In the genomic region with DNA sequence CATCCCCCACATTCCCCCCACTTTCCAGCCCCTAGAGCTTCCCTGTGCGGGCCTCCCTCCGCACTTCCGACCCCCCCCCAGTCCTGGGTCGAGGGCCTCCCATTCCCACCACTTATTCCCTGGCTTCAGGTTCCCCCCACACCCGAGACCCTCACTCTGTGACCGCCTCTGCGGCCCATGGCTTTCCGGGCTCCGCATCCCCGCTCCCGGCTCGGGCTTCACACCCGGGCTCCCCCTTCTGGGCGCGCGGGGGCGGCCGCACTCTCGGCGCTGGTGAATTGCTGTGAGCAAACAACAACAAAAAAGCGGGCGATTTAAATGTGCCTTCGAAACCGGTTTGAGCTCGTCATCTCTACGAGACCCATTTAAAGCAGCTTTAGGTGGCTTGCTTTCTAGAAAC, we compare ENCODE assay signal across 8 mouse cellular contexts. TPM values are rescaled to one million over a fixed set of nuclear protein-coding genes. Genes with fewer than 3 reads are reported as not detected.
DNase-seq lines count a peak whose midpoint lies in the region; ATAC-seq and TF ChIP-seq lines count a peak whose summit lies in the region.

No protein-coding gene starts in this region.

- peak overlapping the region; percentile 95 for H3K4me2 ChIP-seq in lung, embryonic 15.5 days

- peaks cover 60% of the 10 kb centered on the region for H3K4me1 ChIP-seq in G1E (ENCODE audit: insufficient read depth, low read depth, low read length)
- 0 out of 2 replicates have a peak, but pooled peaks cover 4% of the 10 kb centered on the region for H3K4me1 ChIP-seq in lung, embryonic 15.5 days

- peaks cover 48% of the 10 kb centered on the region for H3K36me3 ChIP-seq in G1E (replicated peaks)
- no peaks in the 10 kb centered on the region for H3K36me3 ChIP-seq in lung, embryonic 15.5 days

- H3K4me3 ChIP-seq in G1E (ENCODE audit: low read depth, low read length), result peak overlapping the region; percentile 79
- peak overlapping the region; percentile 59 for H3K4me3 ChIP-seq in lung, embryonic 15.5 days

- DNase-seq in G1E (ENCODE audit: low spot score), result peak; percentile 66
- DNase-seq in cerebellum, adult 9-10 months, result peak; percentile 85
- peak; percentile 69 for DNase-seq in layer of hippocampus, adult 9-10 months (ENCODE audit: low spot score)
- DNase-seq in ovary, adult 18-20 months (ENCODE audit: low spot score), result peak; percentile 66
- DNase-seq in thymus, adult 18-20 months, result peak; percentile 77 to 81

- WGBS in lung, embryonic 15.5 days, result 0% methylated on average over 26 of the region's 26 CpGs

- H3K9me3 ChIP-seq in G1E (replicated peaks), result no peaks in the 10 kb centered on the region
- no peaks in the 10 kb centered on the region for H3K9me3 ChIP-seq in lung, embryonic 15.5 days

- H3K27ac ChIP-seq in lung, embryonic 15.5 days, result peak overlapping the region; percentile 76

- no peak for TF ChIP-seq CTCF in G1E (IDR thresholded peaks at IDR 0.05; ENCODE audit: low read depth, low read length)

- no peaks in the 10 kb centered on the region for H3K27me3 ChIP-seq in G1E (ENCODE audit: insufficient read depth, low read length)
- H3K27me3 ChIP-seq in lung, embryonic 15.5 days, result no peaks in the 10 kb centered on the region

- no peak for ATAC-seq in G1E (ENCODE audit: extremely low read depth, insufficient number of reproducible peaks, low FRiP score, poor library complexity, severe bottlenecking)
- peak; percentile 17; the same call in 1 of the 2 replicates for ATAC-seq in frontal cortex, adult (ENCODE audit: low TSS enrichment)
- peak; percentile 24; a peak in 3 of 4 replicates for ATAC-seq in hematopoietic stem cell, adult 5-6 weeks (replicated peaks in 1 of 2; ENCODE audit: insufficient read depth in 1 of 2, low FRiP score in 2 of 2, low TSS enrichment in 1 of 2, low read depth in 1 of 2, poor library complexity in 2 of 2, severe bottlenecking in 2 of 2)
- ATAC-seq in lung, embryonic 15.5 days (ENCODE audit: borderline replicate concordance, extremely low read depth, low FRiP score, low TSS enrichment), result peak; percentile 55

- peak overlapping the region; percentile 57 for H3K9ac ChIP-seq in lung, embryonic 15.5 days

RNA-seq across cellular contexts. Expression of a gene that starts 10.4 kb away (rescaled TPM):
- total RNA-seq in G1E (2014; fragmentation: Nextera tagmentation) (129 and 146 TPM in 2 replicates), G1E (2017) (138 and 159 TPM in 2 replicates)
- 48.2 and 63.7 TPM in 2 replicates for polyA plus RNA-seq in G1E (2012)
- total RNA-seq in hematopoietic stem cell, adult 5-6 weeks (2017), result 40.3 and 44.8 TPM in 2 replicates
- polyA plus RNA-seq in lung, embryonic 15.5 days (2015; fragmentation: Nextera tagmentation; extraction: Ambion mirVana), result 10.9 and 11.0 TPM in 2 replicates
